Mouse (Mus musculus): ENCODE results near the gene Vsnl1. TPM values are rescaled to one million over a fixed set of nuclear protein-coding genes. Genes with fewer than 3 reads are reported as not detected.

Vsnl1 gene
- polyA plus RNA-seq, 1 experiment: not detected

DNA sequence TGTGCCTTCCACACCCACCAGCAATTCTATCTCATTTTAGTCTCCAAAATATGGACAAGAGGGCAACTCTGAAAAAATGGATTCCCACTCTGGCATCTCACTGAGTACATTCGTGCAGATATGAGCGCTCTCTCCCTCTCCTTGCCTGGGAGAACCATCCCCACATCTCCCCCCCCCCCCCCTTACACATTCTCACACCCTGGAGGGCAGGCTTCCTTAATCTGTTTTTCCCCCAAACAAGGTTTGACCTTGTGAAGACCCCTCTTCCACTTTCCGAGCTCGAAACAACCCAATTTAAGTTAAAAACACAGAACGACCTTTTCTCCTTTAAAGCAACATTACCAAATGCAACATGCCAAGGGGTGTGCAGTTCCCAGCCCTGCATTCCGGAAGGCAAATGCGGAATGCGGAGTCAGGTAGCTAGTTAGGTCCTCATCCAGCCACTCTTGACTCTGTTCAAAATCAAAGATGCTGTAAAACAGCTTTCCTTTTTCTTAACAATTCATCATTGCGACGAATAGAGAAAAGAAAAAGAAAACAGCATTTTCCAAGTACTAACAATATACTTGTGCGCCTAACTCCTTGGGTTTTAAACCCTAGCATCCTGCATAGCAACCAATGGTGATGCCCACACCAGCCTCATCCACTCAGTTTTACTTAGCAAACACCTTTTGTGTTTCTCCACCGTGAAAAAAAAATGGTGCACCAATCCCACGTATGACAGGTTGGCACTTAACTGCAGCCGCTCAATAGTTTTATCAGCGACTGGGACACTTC lies 979 bp downstream of the Vsnl1 start:
- no peak overlapping the region for H3K4me3 ChIP-seq

DNA sequence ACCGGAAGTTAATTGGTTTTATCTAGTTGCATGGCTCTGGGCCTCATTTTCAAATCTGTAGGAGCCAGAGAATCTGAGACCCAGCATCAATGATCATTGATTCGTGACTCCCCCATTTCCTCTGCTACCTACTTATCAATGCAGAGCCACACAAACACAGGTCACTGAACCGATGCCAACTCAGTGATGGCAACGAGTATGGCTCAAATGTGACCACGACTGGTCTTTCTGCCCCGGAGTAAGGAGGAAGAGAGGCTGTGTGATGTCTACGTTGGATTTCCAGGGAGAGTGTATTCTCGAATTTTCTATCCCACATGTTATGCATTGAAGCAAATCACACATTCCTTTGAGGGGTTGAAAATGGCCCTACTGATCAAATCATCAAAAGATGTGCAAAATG lies 2.0 kb downstream of the Vsnl1 start:
- TF ChIP-seq MYOG (IDR thresholded peaks at IDR 0.05; ENCODE audit: control insufficient read depth in 1 of 3, insufficient read depth in 1 of 3, insufficient read length in 2 of 3, low read depth in 2 of 3): no peak
- Histone ChIP-seq H3ac (ENCODE audit: control insufficient read depth, insufficient read length) (no peak overlapping the region), H3K27me3 (ENCODE audit: control insufficient read depth, insufficient read depth, insufficient read length) (peaks cover 22% of the 10 kb centered on the region), H3K4me3 (no peak overlapping the region), H3K36me3 (ENCODE audit: control insufficient read depth, insufficient read depth) (no peaks in the 10 kb centered on the region), H3K4me2 (ENCODE audit: low read depth) (no peak overlapping the region), H3K79me2 (ENCODE audit: control insufficient read depth, insufficient read depth) (no peaks in the 10 kb centered on the region)

More for the DNA sequence above, 979 bp downstream of the Vsnl1 start:
- Histone ChIP-seq H3K4me2 (ENCODE audit: low read depth) (peak overlapping the region; percentile 48), H3K27me3 (ENCODE audit: control insufficient read depth, insufficient read depth, insufficient read length) (peaks cover 22% of the 10 kb centered on the region), H3K36me3 (ENCODE audit: control insufficient read depth, insufficient read depth) (no peaks in the 10 kb centered on the region), H3ac (ENCODE audit: control insufficient read depth, insufficient read length) (no peak overlapping the region), H3K79me2 (ENCODE audit: control insufficient read depth, insufficient read depth) (no peaks in the 10 kb centered on the region)
- TF ChIP-seq MYOD1 (IDR thresholded peaks at IDR 0.05; ENCODE audit: control insufficient read depth in 1 of 3, insufficient read length in 2 of 3, low read depth in 2 of 3): no peak
- no peak for TF ChIP-seq CEBPB (IDR thresholded peaks at IDR 0.05; ENCODE audit: insufficient read depth, poor library complexity, severe bottlenecking)
- TF ChIP-seq POLR2A (IDR thresholded peaks at IDR 0.05; ENCODE audit: insufficient read length, low read depth): no peak
- TF ChIP-seq USF1 (IDR thresholded peaks at IDR 0.05; ENCODE audit: low read depth): no peak
- TF ChIP-seq MAX (IDR thresholded peaks at IDR 0.05; ENCODE audit: low read depth): no peak

DNA sequence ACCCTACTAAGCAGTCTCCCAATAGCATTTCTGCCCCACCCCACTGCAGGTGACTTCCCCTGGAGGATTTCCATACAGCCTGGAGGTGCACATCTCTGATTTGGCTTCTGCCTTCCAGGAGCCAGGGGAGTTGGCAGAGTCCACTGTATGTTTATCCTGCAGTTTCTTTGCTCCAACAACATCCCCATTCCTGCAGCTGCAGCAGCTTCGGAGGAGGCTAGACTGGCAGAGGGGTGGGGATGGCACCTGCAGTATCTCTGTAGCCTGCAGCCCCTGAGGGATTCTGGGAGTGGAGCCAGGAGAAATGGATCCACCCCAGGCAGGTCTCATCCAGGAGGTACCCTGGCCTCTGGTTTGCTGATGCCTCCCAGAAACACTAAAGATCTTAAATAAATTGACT lies 2.7 kb downstream of the Vsnl1 start:
- Histone ChIP-seq H3K79me2 (ENCODE audit: control insufficient read depth, insufficient read depth) (no peaks in the 10 kb centered on the region), H3K4me2 (ENCODE audit: low read depth) (no peak overlapping the region), H3K4me3 (no peak overlapping the region), H3K27me3 (ENCODE audit: control insufficient read depth, insufficient read depth, insufficient read length) (peaks cover 22% of the 10 kb centered on the region), H3K36me3 (ENCODE audit: control insufficient read depth, insufficient read depth) (no peaks in the 10 kb centered on the region), H3ac (ENCODE audit: control insufficient read depth, insufficient read length) (no peak overlapping the region)
- no peak for TF ChIP-seq SRF (IDR thresholded peaks at IDR 0.05; ENCODE audit: control insufficient read depth, insufficient read length, low read depth)
- TF ChIP-seq REST (IDR thresholded peaks at IDR 0.05; ENCODE audit: insufficient read depth, insufficient read length): no peak
- TF ChIP-seq POLR2A (IDR thresholded peaks at IDR 0.05; ENCODE audit: insufficient read length, low read depth): no peak
- no peak for TF ChIP-seq TCF3 (IDR thresholded peaks at IDR 0.05; ENCODE audit: insufficient read length, low read depth)

DNA sequence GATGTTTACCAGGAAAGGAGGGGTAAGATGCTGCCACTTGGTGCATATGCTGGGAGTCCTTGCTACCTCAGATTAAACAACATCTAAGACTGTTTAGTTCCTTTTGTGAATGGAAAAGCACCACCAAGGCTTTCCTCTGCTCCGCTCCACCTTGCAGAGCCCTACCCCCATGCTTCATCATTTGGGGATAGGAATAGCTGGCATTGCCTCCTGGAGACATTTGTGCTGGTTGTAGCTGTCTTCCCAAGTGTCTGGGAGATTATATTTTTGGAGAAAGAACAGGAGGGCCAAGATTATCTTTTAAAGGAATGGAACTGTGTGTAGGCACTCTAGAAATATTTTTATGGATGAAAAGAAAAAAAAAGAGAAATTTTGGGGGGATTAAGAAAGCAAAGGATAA lies 3.3 kb downstream of the Vsnl1 start:
- Histone ChIP-seq H3K79me2 (ENCODE audit: control insufficient read depth, insufficient read depth) (no peaks in the 10 kb centered on the region), H3K27me3 (ENCODE audit: control insufficient read depth, insufficient read depth, insufficient read length) (peaks cover 22% of the 10 kb centered on the region), H3K4me3 (no peak overlapping the region), H3K4me2 (ENCODE audit: low read depth) (no peak overlapping the region), H3K36me3 (ENCODE audit: control insufficient read depth, insufficient read depth) (no peaks in the 10 kb centered on the region), H3ac (ENCODE audit: control insufficient read depth, insufficient read length) (no peak overlapping the region)
- TF ChIP-seq TCF3 (IDR thresholded peaks at IDR 0.05; ENCODE audit: insufficient read length, low read depth): no peak
- TF ChIP-seq POLR2AphosphoS2 (IDR thresholded peaks at IDR 0.05; ENCODE audit: insufficient read length, low read depth): no peak
- no peak for TF ChIP-seq CEBPB (IDR thresholded peaks at IDR 0.05; ENCODE audit: insufficient read depth, poor library complexity, severe bottlenecking)
- no peak for TF ChIP-seq MYOG (IDR thresholded peaks at IDR 0.05; ENCODE audit: control insufficient read depth in 1 of 3, insufficient read depth in 1 of 3, insufficient read length in 2 of 3, low read depth in 2 of 3)
- no peak for TF ChIP-seq MAX (IDR thresholded peaks at IDR 0.05; ENCODE audit: low read depth)
- no peak for TF ChIP-seq REST (IDR thresholded peaks at IDR 0.05; ENCODE audit: insufficient read depth, insufficient read length)
- TF ChIP-seq POLR2A (IDR thresholded peaks at IDR 0.05; ENCODE audit: insufficient read length, low read depth): no peak
- no peak for TF ChIP-seq SRF (IDR thresholded peaks at IDR 0.05; ENCODE audit: control insufficient read depth, insufficient read length, low read depth)
- TF ChIP-seq MYOD1 (IDR thresholded peaks at IDR 0.05; ENCODE audit: control insufficient read depth in 1 of 3, insufficient read length in 2 of 3, low read depth in 2 of 3): no peak
- no peak for TF ChIP-seq USF1 (IDR thresholded peaks at IDR 0.05; ENCODE audit: low read depth)
- TF ChIP-seq E2F4 (IDR thresholded peaks at IDR 0.05; ENCODE audit: insufficient read depth): no peak
- no peak for TF ChIP-seq TCF12 (IDR thresholded peaks at IDR 0.05; ENCODE audit: insufficient read depth, poor library complexity, severe bottlenecking)

DNA sequence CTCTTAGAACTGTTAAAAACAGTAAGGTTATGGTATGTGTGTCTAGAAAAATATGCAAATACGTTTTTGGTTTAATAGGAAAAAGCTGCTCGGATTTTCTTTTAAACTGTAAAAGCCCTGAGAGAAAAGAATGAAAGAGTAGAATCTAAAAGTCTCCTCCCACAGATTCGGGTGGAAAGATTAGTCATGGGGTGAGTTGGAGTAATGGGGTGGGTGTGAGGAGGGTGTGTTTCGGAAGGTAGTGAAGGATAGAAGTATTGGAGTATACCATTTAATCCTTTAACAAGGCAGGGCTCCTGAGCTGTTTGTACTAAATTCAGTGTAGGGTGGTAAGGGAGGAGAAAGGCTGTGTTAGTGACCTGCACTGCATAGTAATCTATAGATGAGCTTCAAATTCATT lies 9.0 kb downstream of the Vsnl1 start:
- no peaks in the 10 kb centered on the region for H3K36me3 ChIP-seq (ENCODE audit: control insufficient read depth, insufficient read depth)
- no peak for TF ChIP-seq POLR2A (IDR thresholded peaks at IDR 0.05; ENCODE audit: insufficient read length, low read depth)
- TF ChIP-seq CEBPB (IDR thresholded peaks at IDR 0.05; ENCODE audit: insufficient read depth, poor library complexity, severe bottlenecking): no peak
- no peak for TF ChIP-seq POLR2AphosphoS2 (IDR thresholded peaks at IDR 0.05; ENCODE audit: insufficient read length, low read depth)
- no peak for TF ChIP-seq MAX (IDR thresholded peaks at IDR 0.05; ENCODE audit: low read depth)
- no peak for TF ChIP-seq TCF12 (IDR thresholded peaks at IDR 0.05; ENCODE audit: insufficient read depth, poor library complexity, severe bottlenecking)
- no peak overlapping the region for H3K4me2 ChIP-seq (ENCODE audit: low read depth)
- H3ac ChIP-seq (ENCODE audit: control insufficient read depth, insufficient read length): no peak overlapping the region
- no peak overlapping the region for H3K4me3 ChIP-seq
- no peaks in the 10 kb centered on the region for H3K79me2 ChIP-seq (ENCODE audit: control insufficient read depth, insufficient read depth)
- no peaks in the 10 kb centered on the region for H3K27me3 ChIP-seq (ENCODE audit: control insufficient read depth, insufficient read depth, insufficient read length)

Measured in myocyte (in vitro differentiated cells).